Mouse (Mus musculus) G1E (cell line): Measurements from ENCODE around the gene Olfr213. TPM values are rescaled to one million over a fixed set of nuclear protein-coding genes. Genes with fewer than 3 reads are reported as not detected.
A peak's percentile ranks its signal among the peaks of the same experiment; 100 is the strongest.
"Not testable (repeated sequence)": the region's sequence is repeated elsewhere in the genome, so short reads cannot be mapped to it uniquely, and the experiment has no call there.

Experiments
- ATAC-seq: 2 replicates; pipeline ENCODE4 v1.8.0; 2016; ENCODE audit warnings: mild to moderate bottlenecking; ENCODE audit not compliant: insufficient number of reproducible peaks, poor library complexity, low FRiP score, severe bottlenecking; ENCODE audit errors: extremely low read depth
- DNase-seq: peaks from one replicate; pipeline ENCODE4 v3.0.0; 2012; ENCODE audit warnings: low spot score
- H3K27me3 ChIP-seq: 2 replicates; pipeline ENCODE4 v1.6.1; 2012; ENCODE audit warnings: mild to moderate bottlenecking, low read length, inconsistent platforms; ENCODE audit not compliant: insufficient read depth
- H3K36me3 ChIP-seq: replicated peaks from 2 replicates; pipeline ENCODE3; 2012; ENCODE audit warnings: mild to moderate bottlenecking, inconsistent platforms
- H3K4me1 ChIP-seq: 2 replicates; pipeline ENCODE4 v1.6.1; 2012; ENCODE audit warnings: low read depth, low read length, inconsistent platforms, mixed read lengths; ENCODE audit not compliant: insufficient read depth
- H3K4me3 ChIP-seq: 2 replicates; pipeline ENCODE4 v1.5.1; 2012; ENCODE audit warnings: low read depth, mild to moderate bottlenecking, inconsistent platforms, low read length, moderate library complexity, mixed read lengths
- H3K9me3 ChIP-seq: replicated peaks from 2 replicates; pipeline ENCODE4 v1.6.1; 2012; ENCODE audit warnings: inconsistent platforms
- CTCF ChIP-seq: IDR thresholded peaks from 2 replicates; pipeline ENCODE4 v1.5.1; 2012; ENCODE audit warnings: low read depth, low read length, inconsistent platforms, mixed read lengths
- GATA1 ChIP-seq: IDR thresholded peaks from 2 replicates; pipeline ENCODE4 v1.6.1; 2012; ENCODE audit warnings: borderline replicate concordance, low read length, inconsistent platforms, mixed read lengths
- GATA2 ChIP-seq: IDR thresholded peaks from 2 replicates; pipeline ENCODE4 v1.6.1; 2012; ENCODE audit warnings: low read depth, low read length, inconsistent platforms, borderline replicate concordance
- POLR2AphosphoS5 ChIP-seq: IDR thresholded peaks from 2 replicates; pipeline ENCODE4 v1.6.1; 2012; ENCODE audit warnings: low read depth, low read length, inconsistent platforms; ENCODE audit not compliant: insufficient replicate concordance
- TAL1 ChIP-seq: conservative IDR thresholded peaks from 2 replicates; pipeline ENCODE4 v1.6.1; 2012; ENCODE audit warnings: low read depth, low read length, inconsistent platforms, mixed read lengths
- polyA plus RNA-seq: library from polyadenylated mRNA; stranded (reverse); fragments of >175 nt; gene quantifications from 2 replicates; pipeline ENCODE4 v1.2.3, GENCODE M21; 2012
- total RNA-seq, 2 experiments: library from RNA; stranded (forward) in 1 of 2; stranded (reverse) in 1 of 2; fragments of 200-1000 nt in 1 of 2; fragments of >200 nt in 1 of 2; fragmentation: Nextera tagmentation in 1 of 2; gene quantifications; 2 replicates each; pipeline ENCODE4 v1.2.3; 2014 to 2017

Olfr213 gene
- total and polyA plus RNA-seq, 3 experiments = 0.11 TPM; not detected in 2

- no peaks in the 10 kb centered on the region for H3K27me3 ChIP-seq
- H3K4me1 ChIP-seq = no peaks in the 10 kb centered on the region
- TF ChIP-seq POLR2AphosphoS5 (no peak), GATA1 (no peak), CTCF (no peak), GATA2 (no peak), TAL1 (no peak)
- ATAC-seq (no peak), DNase-seq (no peak)
- no peaks in the 10 kb centered on the region for H3K36me3 ChIP-seq
- no peaks in the 10 kb centered on the region for H3K9me3 ChIP-seq
- H3K4me3 ChIP-seq = no peak overlapping the region
Observed at GRCm38 (mm10) chr6:116542500-116542899, 4.2 kb downstream of the Olfr213 start.

- not testable (repeated sequence) for ATAC-seq, DNase-seq, H3K4me3 ChIP-seq, H3K36me3 ChIP-seq, H3K4me1 ChIP-seq, H3K27me3 ChIP-seq, H3K9me3 ChIP-seq
Observed at GRCm38 (mm10) chr6:116550841-116551240, 12.6 kb downstream of the Olfr213 start, which contains the start of gene Gm5580. Gene Gm5580 (plus strand): TSS chr6:116551141.

- TF ChIP-seq CTCF = no peak
- no peak within 1 kb of the TSS for H3K4me3 ChIP-seq
- H3K36me3 ChIP-seq = no peaks in the 10 kb centered on the region
- DNase-seq (no peak), ATAC-seq (no peak)
- no peaks in the 10 kb centered on the region for H3K9me3 ChIP-seq
- H3K27me3 ChIP-seq = no peaks in the 10 kb centered on the region; the same call in 1 of the 2 replicates
- H3K4me1 ChIP-seq = no peaks in the 10 kb centered on the region
Observed at GRCm38 (mm10) chr6:116553935-116554334, 15.7 kb downstream of the Olfr213 start, which contains the start of gene Olfr214. Gene Olfr214 (plus strand): TSS chr6:116554235.

- ATAC-seq = no peak
- Histone ChIP-seq H3K27me3 (no peaks in the 10 kb centered on the region; the same call in 1 of the 2 replicates), H3K36me3 (no peaks in the 10 kb centered on the region), H3K4me3 (no peak overlapping the region), H3K4me1 (no peaks in the 10 kb centered on the region), H3K9me3 (no peaks in the 10 kb centered on the region)
- DNase-seq = no peak
- TF ChIP-seq GATA1 (no peak), TAL1 (no peak), CTCF (no peak), POLR2AphosphoS5 (no peak), GATA2 (no peak)
Observed at GRCm38 (mm10) chr6:116554952-116555351, 16.7 kb downstream of the Olfr213 start.

- H3K9me3 ChIP-seq = no peaks in the 10 kb centered on the region
- H3K4me3 ChIP-seq = no peak overlapping the region
- no peaks in the 10 kb centered on the region for H3K4me1 ChIP-seq
- no peaks in the 10 kb centered on the region for H3K36me3 ChIP-seq
- peak; percentile 40; the same call in 1 of the 2 replicates for ATAC-seq
- H3K27me3 ChIP-seq = no peaks in the 10 kb centered on the region
- TF ChIP-seq GATA1 (no peak), CTCF (peak; percentile 51)
- DNase-seq = no peak
Observed at GRCm38 (mm10) chr6:116569834-116570233, 31.6 kb downstream of the Olfr213 start.

GRCm38 (mm10) chr6:116584095-116584494 is 45.8 kb downstream of the Olfr213 start, which contains the start of gene Olfr215:
Gene Olfr215 (minus strand): TSS chr6:116584195.
- TF ChIP-seq POLR2AphosphoS5 (no peak), GATA1 (no peak), GATA2 (no peak), CTCF (no peak), TAL1 (no peak)
- Histone ChIP-seq H3K36me3 (no peaks in the 10 kb centered on the region), H3K9me3 (no peaks in the 10 kb centered on the region), H3K27me3 (no peaks in the 10 kb centered on the region), H3K4me3 (no peak within 1 kb of the TSS), H3K4me1 (no peaks in the 10 kb centered on the region)
- DNase-seq (no peak), ATAC-seq (no peak)

Other genes with a start within 250 kb of the Olfr213 start
- 35.1 and 191 TPM in 2 replicates for gene March8, start 200.4 kb upstream of the Olfr213 start, total RNA-seq (2014; fragmentation: Nextera tagmentation)
- gene March8, start 200.4 kb upstream of the Olfr213 start, total RNA-seq (2017) = 53.9 and 70.9 TPM in 2 replicates
- 8.8 and 9.9 TPM in 2 replicates for gene March8, start 200.4 kb upstream of the Olfr213 start, polyA plus RNA-seq
- gene Alox5, start 77.3 kb upstream of the Olfr213 start, total RNA-seq (2014; fragmentation: Nextera tagmentation) = 73.4 and 102 TPM in 2 replicates
- gene Alox5, start 77.3 kb upstream of the Olfr213 start, total RNA-seq (2017) = 87.0 and 92.5 TPM in 2 replicates
- 22.3 and 24.0 TPM in 2 replicates for gene Alox5, start 77.3 kb upstream of the Olfr213 start, polyA plus RNA-seq
- not detected in 2 replicates for gene Olfr211, start 49.4 kb upstream of the Olfr213 start, total RNA-seq (2014; fragmentation: Nextera tagmentation)
- 0.06 and 0.22 TPM in 2 replicates for gene Olfr211, start 49.4 kb upstream of the Olfr213 start, total RNA-seq (2017)
- gene Olfr211, start 49.4 kb upstream of the Olfr213 start, polyA plus RNA-seq = not detected in 2 replicates
- gene Olfr212, start 31.9 kb upstream of the Olfr213 start, total RNA-seq (2014; fragmentation: Nextera tagmentation) = 0.24 TPM in 1 of 2 replicates, not detected in the other
- gene Olfr212, start 31.9 kb upstream of the Olfr213 start, total RNA-seq (2017) = 0.06 and 0.27 TPM in 2 replicates
- gene Olfr212, start 31.9 kb upstream of the Olfr213 start, polyA plus RNA-seq = not detected in 2 replicates
- gene Gm5580, start 12.7 kb downstream of the Olfr213 start, total RNA-seq (2014; fragmentation: Nextera tagmentation) = not detected in 2 replicates
- 0.52 and 0.82 TPM in 2 replicates for gene Gm5580, start 12.7 kb downstream of the Olfr213 start, total RNA-seq (2017)
- gene Gm5580, start 12.7 kb downstream of the Olfr213 start, polyA plus RNA-seq = 0.11 and 0.14 TPM in 2 replicates
- gene Olfr214, start 15.8 kb downstream of the Olfr213 start, total RNA-seq (2014; fragmentation: Nextera tagmentation) = not detected in 2 replicates
- 0.71 TPM in 1 of 2 replicates, not detected in the other for gene Olfr214, start 15.8 kb downstream of the Olfr213 start, total RNA-seq (2017)
- not detected in 2 replicates for gene Olfr214, start 15.8 kb downstream of the Olfr213 start, polyA plus RNA-seq
- gene Olfr215, start 45.7 kb downstream of the Olfr213 start, total RNA-seq (2014; fragmentation: Nextera tagmentation) = not detected in 2 replicates
- under 0.01 and 0.05 TPM in 2 replicates for gene Olfr215, start 45.7 kb downstream of the Olfr213 start, total RNA-seq (2017)
- not detected in 2 replicates for gene Olfr215, start 45.7 kb downstream of the Olfr213 start, polyA plus RNA-seq
- not detected in 2 replicates for gene Zfp422, start 90.5 kb downstream of the Olfr213 start, total RNA-seq (2014; fragmentation: Nextera tagmentation)
- gene Zfp422, start 90.5 kb downstream of the Olfr213 start, total RNA-seq (2017) = 0.06 and 0.11 TPM in 2 replicates
- not detected in 2 replicates for gene Zfp422, start 90.5 kb downstream of the Olfr213 start, polyA plus RNA-seq
- not detected in 2 replicates for gene Depp1, start 112.2 kb downstream of the Olfr213 start, total RNA-seq (2014; fragmentation: Nextera tagmentation)
- 0.35 TPM in 1 of 2 replicates, not detected in the other for gene Depp1, start 112.2 kb downstream of the Olfr213 start, total RNA-seq (2017)
- gene Depp1, start 112.2 kb downstream of the Olfr213 start, polyA plus RNA-seq = not detected in 2 replicates
- not detected in 2 replicates for gene Rassf4, start 135.5 kb downstream of the Olfr213 start, total RNA-seq (2014; fragmentation: Nextera tagmentation)
- gene Rassf4, start 135.5 kb downstream of the Olfr213 start, total RNA-seq (2017) = 0.12 and 0.16 TPM in 2 replicates
- gene Rassf4, start 135.5 kb downstream of the Olfr213 start, polyA plus RNA-seq = not detected in 2 replicates
- 0.30 and 0.34 TPM in 2 replicates for gene Tmem72, start 178.5 kb downstream of the Olfr213 start, total RNA-seq (2014; fragmentation: Nextera tagmentation)
- gene Tmem72, start 178.5 kb downstream of the Olfr213 start, total RNA-seq (2017) = 0.11 and 0.12 TPM in 2 replicates
- under 0.01 TPM in 1 of 2 replicates, not detected in the other for gene Tmem72, start 178.5 kb downstream of the Olfr213 start, polyA plus RNA-seq